7 mouse cellular contexts compared by ENCODE assay signal in genomic region chr7:19003902-19004630, GRCm38 (mm10). TPM values are rescaled to one million over a fixed set of nuclear protein-coding genes. Genes with fewer than 3 reads are reported as not detected.
DNase-seq lines count a peak whose midpoint lies in the region; ATAC-seq lines count a peak whose summit lies in the region.

TSS of gene Irf2bp1 (plus strand) at chr7:19004044.

- H3K9ac ChIP-seq in embryonic facial prominence, embryonic 12.5 days, result peak within 1 kb of the TSS; percentile 93
- peak within 1 kb of the TSS; percentile 91 for H3K9ac ChIP-seq in limb, embryonic 11.5 days (ENCODE audit: low read length)
- H3K9ac ChIP-seq in midbrain, embryonic 14.5 days (replicated peaks; ENCODE audit: low read length), result peak within 1 kb of the TSS; percentile 89

- H3K4me2 ChIP-seq in embryonic facial prominence, embryonic 12.5 days (replicated peaks), result peak within 1 kb of the TSS; percentile 99
- peak within 1 kb of the TSS; percentile 94 for H3K4me2 ChIP-seq in limb, embryonic 11.5 days (ENCODE audit: low read depth, severe bottlenecking)
- H3K4me2 ChIP-seq in midbrain, embryonic 14.5 days (ENCODE audit: low read length), result peak within 1 kb of the TSS; percentile 100

- H3K36me3 ChIP-seq in embryonic facial prominence, embryonic 12.5 days, result peaks cover 31% of the 10 kb centered on the region
- peaks cover 15% of the 10 kb centered on the region for H3K36me3 ChIP-seq in limb, embryonic 11.5 days (ENCODE audit: control insufficient read depth, insufficient read depth, low read length)
- peaks cover 32% of the 10 kb centered on the region for H3K36me3 ChIP-seq in midbrain, embryonic 14.5 days (ENCODE audit: control insufficient read depth, insufficient read depth, low read length)

- no peaks in the 10 kb centered on the region for H3K9me3 ChIP-seq in embryonic facial prominence, embryonic 12.5 days
- H3K9me3 ChIP-seq in limb, embryonic 11.5 days (ENCODE audit: control insufficient read depth, low read length), result no peaks in the 10 kb centered on the region
- H3K9me3 ChIP-seq in midbrain, embryonic 14.5 days (ENCODE audit: control insufficient read depth, low read length), result no peaks in the 10 kb centered on the region

- peak within 1 kb of the TSS; percentile 96 for H3K27ac ChIP-seq in embryonic facial prominence, embryonic 12.5 days
- peak within 1 kb of the TSS; percentile 84 for H3K27ac ChIP-seq in limb, embryonic 11.5 days (replicated peaks; ENCODE audit: low read depth, low read length)
- peak within 1 kb of the TSS; percentile 89 for H3K27ac ChIP-seq in midbrain, embryonic 14.5 days (replicated peaks; ENCODE audit: low read depth, low read length)

- peaks cover 41% of the 10 kb centered on the region for H3K4me1 ChIP-seq in embryonic facial prominence, embryonic 12.5 days
- H3K4me1 ChIP-seq in limb, embryonic 11.5 days (ENCODE audit: control insufficient read depth, insufficient read depth, low read length), result peaks cover 23% of the 10 kb centered on the region
- H3K4me1 ChIP-seq in midbrain, embryonic 14.5 days (ENCODE audit: control insufficient read depth, insufficient read depth, low read length), result peaks cover 29% of the 10 kb centered on the region

- peak within 1 kb of the TSS; percentile 95 for H3K4me3 ChIP-seq in embryonic facial prominence, embryonic 12.5 days
- peak within 1 kb of the TSS; percentile 91 for H3K4me3 ChIP-seq in limb, embryonic 11.5 days (ENCODE audit: low read depth, low read length)
- H3K4me3 ChIP-seq in midbrain, embryonic 14.5 days (replicated peaks; ENCODE audit: low read depth, low read length), result peak within 1 kb of the TSS; percentile 90

- ATAC-seq in embryonic facial prominence, embryonic 12.5 days (ENCODE audit: insufficient number of reproducible peaks, insufficient read depth, low FRiP score, low TSS enrichment), result peak; percentile 22
- ATAC-seq in limb, embryonic 11.5 days (ENCODE audit: insufficient number of reproducible peaks, low FRiP score, low TSS enrichment, low read depth), result peak; percentile 45; the same call in 1 of the 2 replicates
- ATAC-seq in midbrain, embryonic 14.5 days (ENCODE audit: low FRiP score, low TSS enrichment), result peak; percentile 73

- H3K27me3 ChIP-seq in embryonic facial prominence, embryonic 12.5 days, result no peaks in the 10 kb centered on the region
- H3K27me3 ChIP-seq in limb, embryonic 11.5 days (ENCODE audit: control insufficient read depth, insufficient read depth, low read length), result no peaks in the 10 kb centered on the region
- H3K27me3 ChIP-seq in midbrain, embryonic 14.5 days (ENCODE audit: control insufficient read depth, insufficient read depth, low read length), result no peaks in the 10 kb centered on the region

- under 1% methylated on average over 68 of the region's 90 CpGs for WGBS in embryonic facial prominence, embryonic 12.5 days
- under 1% methylated on average over 83 of the region's 90 CpGs for WGBS in limb, embryonic 11.5 days
- under 1% methylated on average over 82 of the region's 90 CpGs for WGBS in midbrain, embryonic 14.5 days

- peak; percentile 89 for DNase-seq in adrenal gland, postnatal 25 days
- DNase-seq in heart, adult 11 months, result peak; percentile 100
- DNase-seq in kidney, adult 18-20 months, result peak; percentile 96
- peak; percentile 97 for DNase-seq in limb, embryonic 11.5 days (ENCODE audit: low spot score)
- DNase-seq in midbrain, embryonic 14.5 days, result peak; percentile 98
- peak; percentile 86 to 90 for DNase-seq in spleen, adult 18-20 months

RNA-seq across cellular contexts. Expression of gene Irf2bp1, which starts in this region (rescaled TPM):
- total RNA-seq in adrenal gland, postnatal 25 days (2021), result 45.8 and 48.3 TPM in 2 replicates
- 47.1 and 48.6 TPM in 2 replicates for polyA plus RNA-seq in embryonic facial prominence, embryonic 12.5 days (2016; fragmentation: Nextera tagmentation; extraction: Ambion mirVana)
- 31.4 and 32.5 TPM in 2 replicates for polyA plus RNA-seq in limb, embryonic 11.5 days (2014; fragmentation: Nextera tagmentation; extraction: Ambion mirVana)
- polyA plus RNA-seq in midbrain, embryonic 14.5 days (2014; fragmentation: Nextera tagmentation; extraction: Ambion mirVana), result 30.8 and 34.2 TPM in 2 replicates

Comparison
In these comparisons a context has a peak if more than half of its experiments do, and no peak if none do; other contexts are left out.
1. Peak in every context shown above with its lines: DNase-seq, ATAC-seq, H3K4me3 ChIP-seq and H3K27ac ChIP-seq.
2. ATAC-seq: peak in every context shown above with its lines; median percentile 73 in midbrain, embryonic 14.5 days; 45 in limb, embryonic 11.5 days; 22 in embryonic facial prominence, embryonic 12.5 days.